Mouse (Mus musculus) forebrain, embryonic 11.5 days (tissue): ENCODE data around the gene Fxyd7. TPM values are rescaled to one million over a fixed set of nuclear protein-coding genes. Genes with fewer than 3 reads are reported as not detected.

Source experiments
- ATAC-seq: fragments of 200-750 bp; cut with Nextera tagmentation; replicated peaks from 2 replicates; pipeline ENCODE4 v1.8.0; 2017; ENCODE audit warnings: moderate TSS enrichment; ENCODE audit not compliant: low FRiP score
- DNase-seq: peaks from one replicate; pipeline ENCODE4 v3.0.0-alpha.2; 2017; ENCODE audit warnings: low spot score
- H3K27ac ChIP-seq: fragments of 300-500 bp; sonication (generic); 2 replicates; pipeline ENCODE4 v1.5.1; 2014; ENCODE audit warnings: low read depth, low read length
- H3K27me3 ChIP-seq: fragments of 300-500 bp; sonication (generic); 2 replicates; pipeline ENCODE4 v1.6.1; 2014; ENCODE audit warnings: mild to moderate bottlenecking, low read length, mixed read lengths; ENCODE audit not compliant: control insufficient read depth, insufficient read depth
- H3K36me3 ChIP-seq: fragments of 300-500 bp; sonication (generic); 2 replicates; pipeline ENCODE4 v1.6.1; 2014; ENCODE audit warnings: mild to moderate bottlenecking, low read length, moderate library complexity, mixed read lengths; ENCODE audit not compliant: control insufficient read depth, insufficient read depth
- H3K4me1 ChIP-seq: fragments of 300-500 bp; sonication (generic); replicated peaks from 2 replicates; pipeline ENCODE4 v1.6.1; 2014; ENCODE audit warnings: low read length, mixed read lengths; ENCODE audit not compliant: control insufficient read depth, insufficient read depth
- H3K4me2 ChIP-seq: fragments of 300-500 bp; sonication (generic); 2 replicates; pipeline ENCODE4 v1.6.1; 2014; ENCODE audit warnings: low read depth, mild to moderate bottlenecking, low read length, moderate library complexity, mixed read lengths; ENCODE audit not compliant: severe bottlenecking
- H3K4me3 ChIP-seq: fragments of 300-500 bp; sonication (generic); 2 replicates; pipeline ENCODE4 v1.5.1; 2014; ENCODE audit warnings: low read depth, low read length
- H3K9ac ChIP-seq: fragments of 300-500 bp; sonication (generic); 2 replicates; pipeline ENCODE4 v1.6.1; 2014; ENCODE audit warnings: low read length
- H3K9me3 ChIP-seq: fragments of 300-500 bp; sonication (generic); 2 replicates; pipeline ENCODE4 v1.6.1; 2016; ENCODE audit warnings: low read length, mixed read lengths; ENCODE audit not compliant: control insufficient read depth
- WGBS: fragments of 180-500 bp; shearing (Covaris S2); extraction: QIAGEN DNeasy Blood & Tissue Kit; methylation state at CpG from one replicate; pipeline ENCODE4 v1.1.7; 2014; 5-methylcytosine and 5-hydroxymethylcytosine counted together
- polyA plus RNA-seq: library from polyadenylated mRNA; unstranded; fragments of >200 nt; fragmentation: Nextera tagmentation; extraction: Ambion mirVana; gene quantifications from 2 replicates; pipeline ENCODE4 v1.2.1, GENCODE M21; 2014

Gene Fxyd7
- polyA plus RNA-seq, 1 experiment from 2014 or later = 4.1 TPM

GRCm38 (mm10) chr7:31040281-31041022, 10.8 kb downstream of the Fxyd7 start:
- no peak for ATAC-seq
- H3K27ac ChIP-seq = no peak overlapping the region
- no peaks in the 10 kb centered on the region for H3K9me3 ChIP-seq
- H3K36me3 ChIP-seq = no peaks in the 10 kb centered on the region
- no peak overlapping the region for H3K4me3 ChIP-seq
- H3K4me1 ChIP-seq = 0 out of 2 replicates have a peak, but pooled peaks cover 2% of the 10 kb centered on the region
- no peak for DNase-seq
- peaks cover 16% of the 10 kb centered on the region for H3K27me3 ChIP-seq
- H3K9ac ChIP-seq = no peak overlapping the region
- H3K4me2 ChIP-seq = no peak overlapping the region
- 83% methylated on average over 12 of the region's 12 CpGs for WGBS

- H3K9ac ChIP-seq = no peak overlapping the region
- no peak overlapping the region for H3K4me2 ChIP-seq
- H3K4me1 ChIP-seq = 0 out of 2 replicates have a peak, but pooled peaks cover 2% of the 10 kb centered on the region
- no peak overlapping the region for H3K4me3 ChIP-seq
- WGBS = 93% methylated on average over 4 of the region's 4 CpGs
- peaks cover 16% of the 10 kb centered on the region for H3K27me3 ChIP-seq
- H3K27ac ChIP-seq = no peak overlapping the region
- H3K9me3 ChIP-seq = no peaks in the 10 kb centered on the region
- no peak for ATAC-seq
- DNase-seq = no peak
- no peaks in the 10 kb centered on the region for H3K36me3 ChIP-seq
These were observed 12.3 kb downstream of the Fxyd7 start for GRCm38 (mm10) chr7:31039011-31039410.

- ATAC-seq = no peak
- no peak overlapping the region for H3K4me2 ChIP-seq
- no peak overlapping the region for H3K27ac ChIP-seq
- H3K4me1 ChIP-seq = 0 out of 2 replicates have a peak, but pooled peaks cover 2% of the 10 kb centered on the region
- H3K4me3 ChIP-seq = no peak overlapping the region
- no peak for DNase-seq
- no peaks in the 10 kb centered on the region for H3K9me3 ChIP-seq
- no peaks in the 10 kb centered on the region for H3K36me3 ChIP-seq
- peaks cover 14% of the 10 kb centered on the region for H3K27me3 ChIP-seq
- H3K9ac ChIP-seq = no peak overlapping the region
- 63% methylated on average over 2 of the region's 2 CpGs for WGBS
These were observed 13.6 kb downstream of the Fxyd7 start for GRCm38 (mm10) chr7:31037675-31038074.

DNA sequence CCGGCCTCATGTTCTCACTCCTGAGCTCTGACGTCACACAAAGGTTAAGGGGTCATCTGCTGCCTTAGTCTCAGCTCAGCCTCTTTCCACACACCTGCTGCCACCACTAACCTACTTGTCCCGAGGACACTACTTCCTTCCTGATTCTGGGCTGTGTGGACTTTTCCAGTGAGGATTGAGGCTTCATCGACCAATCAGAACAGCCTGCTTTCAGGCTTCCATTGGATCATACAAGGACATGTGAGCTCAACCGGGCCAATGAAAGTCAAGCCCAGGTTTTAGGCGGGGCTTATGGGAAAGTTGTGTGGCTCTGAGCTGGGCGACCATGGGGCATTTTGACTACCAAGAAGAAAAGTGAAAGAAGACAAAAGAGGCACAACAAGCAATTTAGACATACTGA, 14.3 kb downstream of the Fxyd7 start:
- DNase-seq (no peak), ATAC-seq (no peak)
- H3K4me2 ChIP-seq = no peak overlapping the region
- H3K4me3 ChIP-seq = no peak overlapping the region
- H3K4me1 ChIP-seq = 0 out of 2 replicates have a peak, but pooled peaks cover 2% of the 10 kb centered on the region
- WGBS = 89% methylated on average over 7 of the region's 7 CpGs
- peaks cover 6% of the 10 kb centered on the region for H3K27me3 ChIP-seq
- H3K9me3 ChIP-seq = no peaks in the 10 kb centered on the region
- H3K36me3 ChIP-seq = no peaks in the 10 kb centered on the region
- H3K27ac ChIP-seq = no peak overlapping the region
- H3K9ac ChIP-seq = no peak overlapping the region

DNA sequence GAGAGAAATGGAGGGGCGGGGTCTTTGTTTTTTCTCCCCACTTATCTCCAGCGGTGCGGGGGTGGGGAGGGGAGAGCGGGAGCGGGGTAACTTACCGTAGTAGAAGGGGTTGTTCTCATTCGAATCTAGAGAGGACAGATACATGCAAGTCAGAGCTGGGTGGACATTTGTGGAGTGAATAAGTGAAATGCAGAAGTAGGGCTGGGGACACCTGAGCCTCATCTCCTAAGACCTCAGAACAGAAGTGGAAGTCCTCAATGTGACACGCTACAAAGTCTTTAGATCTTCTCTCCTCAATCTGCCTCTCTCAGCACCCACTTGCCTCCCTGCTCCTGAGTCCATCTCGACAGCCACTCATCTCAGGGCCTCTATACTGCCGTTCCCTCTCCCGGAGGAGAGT, 16.0 kb downstream of the Fxyd7 start:
- H3K4me3 ChIP-seq = no peak overlapping the region
- 82% methylated on average over 11 of the region's 11 CpGs for WGBS
- no peak for ATAC-seq
- H3K9me3 ChIP-seq = no peaks in the 10 kb centered on the region
- no peak for DNase-seq
- H3K4me2 ChIP-seq = no peak overlapping the region
- H3K36me3 ChIP-seq = no peaks in the 10 kb centered on the region
- no peak overlapping the region for H3K27ac ChIP-seq
- no peaks in the 10 kb centered on the region for H3K27me3 ChIP-seq
- no peak overlapping the region for H3K9ac ChIP-seq
- H3K4me1 ChIP-seq = no peaks in the 10 kb centered on the region

GRCm38 (mm10) chr7:31034789-31035188, 16.5 kb downstream of the Fxyd7 start:
- WGBS = 65% methylated on average over 11 of the region's 11 CpGs
- DNase-seq = no peak

DNA sequence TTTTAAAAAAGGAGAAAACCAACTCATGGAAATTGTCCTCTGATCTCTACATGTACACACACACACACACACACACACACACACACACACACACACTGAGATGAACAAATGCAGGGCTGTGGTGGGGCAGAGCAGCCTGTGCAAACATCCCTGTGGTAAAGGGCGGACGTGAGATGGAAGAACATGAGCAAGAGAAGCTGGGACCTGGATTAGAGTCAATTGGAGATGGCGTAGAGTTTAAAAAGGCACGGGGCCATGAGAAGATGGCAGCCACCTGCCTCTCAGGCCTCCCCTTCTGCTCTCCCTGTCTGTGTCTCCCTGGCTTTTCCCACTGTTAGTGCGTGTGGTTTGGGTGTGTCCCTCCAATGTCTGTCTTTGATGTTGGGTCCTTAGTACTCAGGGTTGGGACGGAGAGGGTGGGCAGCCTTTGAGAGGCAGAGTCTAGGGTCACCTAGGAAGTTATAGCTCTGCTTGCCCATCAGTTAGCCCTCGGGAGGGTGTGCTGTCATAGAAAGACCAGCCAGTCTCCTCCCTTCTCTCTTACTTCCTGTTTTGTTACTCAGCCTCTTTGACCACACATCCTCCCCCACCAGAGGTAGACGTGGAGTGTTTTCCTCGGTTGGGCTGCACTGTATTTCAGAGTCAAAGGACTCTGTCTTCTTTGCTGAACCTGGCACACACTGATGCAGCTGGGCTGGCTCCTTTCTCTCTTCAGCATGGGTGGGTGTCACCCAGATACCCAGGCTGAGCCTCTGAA, 17.7 kb downstream of the Fxyd7 start:
- ATAC-seq (no peak), DNase-seq (no peak)
- H3K4me3 ChIP-seq = no peak overlapping the region
- WGBS = 77% methylated on average over 9 of the region's 9 CpGs
- no peaks in the 10 kb centered on the region for H3K9me3 ChIP-seq
- no peaks in the 10 kb centered on the region for H3K27me3 ChIP-seq
- no peak overlapping the region for H3K9ac ChIP-seq
- H3K4me2 ChIP-seq = no peak overlapping the region
- H3K27ac ChIP-seq = no peak overlapping the region
- H3K36me3 ChIP-seq = no peaks in the 10 kb centered on the region
- H3K4me1 ChIP-seq = no peaks in the 10 kb centered on the region

More at GRCm38 (mm10) chr7:31034789-31035188, 16.5 kb downstream of the Fxyd7 start:
- H3K27ac ChIP-seq = no peak overlapping the region
- H3K4me2 ChIP-seq = no peak overlapping the region
- no peak for ATAC-seq
- H3K27me3 ChIP-seq = no peaks in the 10 kb centered on the region
- no peak overlapping the region for H3K4me3 ChIP-seq
- H3K36me3 ChIP-seq = no peaks in the 10 kb centered on the region
- H3K4me1 ChIP-seq = no peaks in the 10 kb centered on the region
- H3K9me3 ChIP-seq = no peaks in the 10 kb centered on the region
- no peak overlapping the region for H3K9ac ChIP-seq

DNA sequence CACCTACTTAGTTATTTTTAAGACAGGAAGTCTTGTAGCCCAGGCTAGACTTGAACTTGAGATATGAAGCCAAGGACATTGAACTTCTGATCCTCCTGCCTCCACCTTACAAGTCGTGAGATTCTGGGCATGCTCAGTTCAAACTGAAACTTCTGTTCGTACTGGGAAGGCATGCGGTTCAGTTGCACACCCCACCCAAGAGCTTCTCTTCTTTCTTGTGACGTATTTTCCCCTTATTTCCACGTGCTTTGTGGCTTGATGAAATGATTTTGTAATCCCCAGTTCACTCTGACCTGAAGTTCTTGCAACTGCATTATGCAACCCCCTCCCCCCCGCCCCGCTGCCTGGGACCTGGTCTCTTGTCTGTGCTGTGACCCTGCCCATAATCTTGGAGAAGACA, 19.5 kb downstream of the Fxyd7 start:
- H3K9ac ChIP-seq = no peak overlapping the region
- ATAC-seq (no peak), DNase-seq (no peak)
- no peak overlapping the region for H3K27ac ChIP-seq
- H3K4me2 ChIP-seq = no peak overlapping the region
- no peaks in the 10 kb centered on the region for H3K36me3 ChIP-seq
- H3K9me3 ChIP-seq = no peaks in the 10 kb centered on the region
- no peak overlapping the region for H3K4me3 ChIP-seq
- H3K27me3 ChIP-seq = no peaks in the 10 kb centered on the region
- no peaks in the 10 kb centered on the region for H3K4me1 ChIP-seq
- 85% methylated on average over 7 of the region's 7 CpGs for WGBS
